21 mouse cellular contexts compared by ENCODE assay signal in genomic region chr16:85165631-85166030, GRCm38 (mm10). TPM values are rescaled to one million over a fixed set of nuclear protein-coding genes. Genes with fewer than 3 reads are reported as not detected.
DNase-seq lines count a peak whose midpoint lies in the region; ATAC-seq lines count a peak whose summit lies in the region.
"Had no signal": no experiment of that assay in that cellular context is flagged by ENCODE, and none has a peak within 500 bp of the region (broad histone marks: within the 10 kb centered on the region; RNA-seq: fewer than 3 reads in every experiment).

No protein-coding gene starts in this region.

- H3K36me3 ChIP-seq in hindbrain, embryonic 13.5 days = peaks cover 5% of the 10 kb centered on the region
- no peaks in the 10 kb centered on the region for H3K36me3 ChIP-seq in hindbrain, embryonic 16.5 days (ENCODE audit: control insufficient read depth, insufficient read depth, low read length)
- H3K36me3 ChIP-seq in neural tube, embryonic 11.5 days (ENCODE audit: control insufficient read depth, insufficient read depth, low read length) = no peaks in the 10 kb centered on the region; the same call in 1 of the 2 replicates
- no peaks in the 10 kb centered on the region for H3K36me3 ChIP-seq in intestine, embryonic 15.5 days
- H3K36me3 ChIP-seq: liver, embryonic 15.5 days had no signal

- H3K9me3 ChIP-seq in hindbrain, embryonic 13.5 days = no peaks in the 10 kb centered on the region
- no peaks in the 10 kb centered on the region for H3K9me3 ChIP-seq in hindbrain, embryonic 16.5 days (ENCODE audit: control insufficient read depth, low read length)
- H3K9me3 ChIP-seq in neural tube, embryonic 11.5 days (ENCODE audit: control insufficient read depth, low read length) = no peaks in the 10 kb centered on the region
- no peaks in the 10 kb centered on the region for H3K9me3 ChIP-seq in intestine, embryonic 15.5 days
- H3K9me3 ChIP-seq: forebrain, embryonic 10.5 days; heart, embryonic 13.5 days; limb, embryonic 15.5 days; liver, embryonic 15.5 days; midbrain, embryonic 10.5 days had no signal

- H3K9ac ChIP-seq in hindbrain, embryonic 13.5 days = 0 out of 2 replicates have a peak overlapping the region, but pooled peaks have one; percentile 11
- H3K9ac ChIP-seq in hindbrain, embryonic 16.5 days (ENCODE audit: low read depth, low read length) = no peak overlapping the region
- no peak overlapping the region for H3K9ac ChIP-seq in neural tube, embryonic 11.5 days (ENCODE audit: low read length)
- H3K9ac ChIP-seq in intestine, embryonic 15.5 days = no peak overlapping the region
- H3K9ac ChIP-seq: forebrain, postnatal 0 days; heart, embryonic 13.5 days; limb, embryonic 15.5 days; liver, embryonic 15.5 days had no signal

- no peaks in the 10 kb centered on the region for H3K27me3 ChIP-seq in hindbrain, embryonic 13.5 days
- no peaks in the 10 kb centered on the region for H3K27me3 ChIP-seq in hindbrain, embryonic 16.5 days (replicated peaks; ENCODE audit: control insufficient read depth, insufficient read depth, low read length)
- H3K27me3 ChIP-seq in neural tube, embryonic 11.5 days (ENCODE audit: control insufficient read depth, insufficient read depth, low read length) = no peaks in the 10 kb centered on the region
- no peaks in the 10 kb centered on the region for H3K27me3 ChIP-seq in intestine, embryonic 15.5 days (replicated peaks)
- H3K27me3 ChIP-seq: heart, embryonic 13.5 days; limb, embryonic 15.5 days; liver, embryonic 15.5 days; Patski had no signal

- no peak for ATAC-seq in hindbrain, embryonic 13.5 days (ENCODE audit: low FRiP score)
- no peak for ATAC-seq in hindbrain, embryonic 16.5 days
- ATAC-seq in neural tube, embryonic 11.5 days (ENCODE audit: insufficient read depth, low FRiP score, low TSS enrichment) = no peak; the same call in 1 of the 2 replicates
- no peak for ATAC-seq in intestine, embryonic 15.5 days
- ATAC-seq: CD4-positive, CD25-positive, alpha-beta regulatory T cell, adult 4 months; forebrain, postnatal 0 days; Patski had no signal

- peak overlapping the region; percentile 76 for H3K27ac ChIP-seq in hindbrain, embryonic 13.5 days
- no peak overlapping the region for H3K27ac ChIP-seq in hindbrain, embryonic 16.5 days (ENCODE audit: low read depth, low read length)
- H3K27ac ChIP-seq in neural tube, embryonic 11.5 days (ENCODE audit: low read depth, low read length) = 0 out of 2 replicates have a peak overlapping the region, but pooled peaks have one; percentile 44
- H3K27ac ChIP-seq in intestine, embryonic 15.5 days = no peak overlapping the region
- H3K27ac ChIP-seq: forebrain, embryonic 10.5 days; heart, embryonic 13.5 days; limb, embryonic 15.5 days; liver, embryonic 15.5 days; macrophage; midbrain, embryonic 10.5 days had no signal

- DNase-seq in cerebellum, adult 11-12 months = peak; percentile 48
- no peak for DNase-seq in cerebellum, postnatal 4 days (ENCODE audit: low spot score in 2 of 2)
- no peak for DNase-seq in neural tube, embryonic 11.5 days (ENCODE audit: low spot score)
- DNase-seq in neural tube, embryonic 10.5 days (ENCODE audit: extremely low spot score, low spot score) = no peak
- DNase-seq in embryo, embryonic 10 days (ENCODE audit: low spot score) = no peak
- DNase-seq: adrenal gland, adult 8-10 months; forebrain, postnatal 0 days; layer of hippocampus, postnatal 36 days; right cerebral cortex, postnatal 25 days; thymus, postnatal 4 days had no signal

- peaks cover 42% of the 10 kb centered on the region for H3K4me1 ChIP-seq in hindbrain, embryonic 13.5 days (replicated peaks)
- H3K4me1 ChIP-seq in hindbrain, embryonic 16.5 days (ENCODE audit: control insufficient read depth, insufficient read depth, low read depth, low read length) = peaks cover 26% of the 10 kb centered on the region
- peaks cover 3% of the 10 kb centered on the region; the same call in 1 of the 2 replicates for H3K4me1 ChIP-seq in neural tube, embryonic 11.5 days (ENCODE audit: control insufficient read depth, insufficient read depth, low read length)
- H3K4me1 ChIP-seq in intestine, embryonic 15.5 days (replicated peaks) = peaks cover 11% of the 10 kb centered on the region; the same call in 1 of the 2 replicates
- H3K4me1 ChIP-seq: liver, embryonic 15.5 days had no signal

- no peak overlapping the region for H3K4me3 ChIP-seq in hindbrain, embryonic 13.5 days
- no peak overlapping the region for H3K4me3 ChIP-seq in hindbrain, embryonic 16.5 days (ENCODE audit: low read length)
- no peak overlapping the region for H3K4me3 ChIP-seq in neural tube, embryonic 11.5 days (ENCODE audit: low read depth, low read length)
- H3K4me3 ChIP-seq in intestine, embryonic 15.5 days (replicated peaks) = no peak overlapping the region
- H3K4me3 ChIP-seq: forebrain, embryonic 10.5 days; heart, embryonic 13.5 days; limb, embryonic 15.5 days; liver, embryonic 15.5 days; midbrain, embryonic 10.5 days had no signal

- 59% methylated on average over 7 of the region's 7 CpGs for WGBS in hindbrain, embryonic 13.5 days
- WGBS in hindbrain, embryonic 16.5 days = 57% methylated on average over 7 of the region's 7 CpGs
- WGBS in neural tube, embryonic 11.5 days = 61% methylated on average over 7 of the region's 7 CpGs
- WGBS in intestine, embryonic 15.5 days = 53% methylated on average over 7 of the region's 7 CpGs

- H3K4me2 ChIP-seq in hindbrain, embryonic 13.5 days = peak overlapping the region; percentile 26
- no peak overlapping the region for H3K4me2 ChIP-seq in hindbrain, embryonic 16.5 days (ENCODE audit: low read length)
- H3K4me2 ChIP-seq in neural tube, embryonic 11.5 days (ENCODE audit: low read depth) = no peak overlapping the region
- H3K4me2 ChIP-seq in intestine, embryonic 15.5 days (replicated peaks) = no peak overlapping the region
- H3K4me2 ChIP-seq: heart, embryonic 13.5 days; limb, embryonic 15.5 days; liver, embryonic 15.5 days had no signal

RNA-seq across cellular contexts. Expression of gene App, which starts 7.9 kb away (rescaled TPM):
- polyA plus RNA-seq in hindbrain, embryonic 13.5 days (2015; fragmentation: Nextera tagmentation; extraction: Ambion mirVana) = 338 and 343 TPM in 2 replicates
- 482 and 521 TPM in 2 replicates for polyA plus RNA-seq in hindbrain, embryonic 16.5 days (2015; fragmentation: Nextera tagmentation; extraction: Ambion mirVana)
- polyA plus RNA-seq in neural tube, embryonic 11.5 days (2014; fragmentation: Nextera tagmentation; extraction: Ambion mirVana) = 197 and 210 TPM in 2 replicates
- polyA plus RNA-seq in intestine, embryonic 15.5 days (2015; fragmentation: Nextera tagmentation; extraction: Ambion mirVana) = 136 and 147 TPM in 2 replicates

Comparison
In these comparisons a context has a peak if more than half of its experiments do, and no peak if none do; other contexts are left out.
1. H3K27ac ChIP-seq: peak in hindbrain, embryonic 13.5 days (single experiment) and neural tube, embryonic 11.5 days (single experiment); none in hindbrain, embryonic 16.5 days (single experiment) and intestine, embryonic 15.5 days (single experiment).